Mouse (Mus musculus): ENCODE results near the gene Tpcn2. TPM values are rescaled to one million over a fixed set of nuclear protein-coding genes. Genes with fewer than 3 reads are reported as not detected.

The Tpcn2 gene
- polyA plus RNA-seq (2015; fragmentation: Nextera tagmentation; extraction: Ambion mirVana) = 2.3 and 2.4 TPM in 2 replicates

GRCm38 (mm10) chr7:145283487-145284187, at the start of gene Tpcn2:
Tpcn2 (minus strand) TSS chr7:145284011.
- H3K27ac ChIP-seq (ENCODE audit: low read length) = no peak within 1 kb of the TSS
- H3K4me1 ChIP-seq (ENCODE audit: control insufficient read depth, low read depth, low read length) = peaks cover 3% of the 10 kb centered on the region
- H3K9me3 ChIP-seq (replicated peaks; ENCODE audit: control insufficient read depth, low read length) = no peaks in the 10 kb centered on the region
- H3K9ac ChIP-seq (ENCODE audit: low read depth, low read length) = peak within 1 kb of the TSS; percentile 18
- 1% methylated on average over 18 of the region's 18 CpGs for WGBS (ENCODE audit: insufficient replicate concordance)
- peak within 1 kb of the TSS; percentile 60 for H3K4me3 ChIP-seq (ENCODE audit: low read depth, low read length)
- H3K4me2 ChIP-seq (ENCODE audit: low read depth, low read length) = peak within 1 kb of the TSS; percentile 62
- no peaks in the 10 kb centered on the region for H3K27me3 ChIP-seq (ENCODE audit: control insufficient read depth, insufficient read depth, low read depth, low read length)
- H3K36me3 ChIP-seq (ENCODE audit: control insufficient read depth, insufficient read depth) = no peaks in the 10 kb centered on the region
- peak; percentile 87 for ATAC-seq (ENCODE audit: low read depth)

DNA sequence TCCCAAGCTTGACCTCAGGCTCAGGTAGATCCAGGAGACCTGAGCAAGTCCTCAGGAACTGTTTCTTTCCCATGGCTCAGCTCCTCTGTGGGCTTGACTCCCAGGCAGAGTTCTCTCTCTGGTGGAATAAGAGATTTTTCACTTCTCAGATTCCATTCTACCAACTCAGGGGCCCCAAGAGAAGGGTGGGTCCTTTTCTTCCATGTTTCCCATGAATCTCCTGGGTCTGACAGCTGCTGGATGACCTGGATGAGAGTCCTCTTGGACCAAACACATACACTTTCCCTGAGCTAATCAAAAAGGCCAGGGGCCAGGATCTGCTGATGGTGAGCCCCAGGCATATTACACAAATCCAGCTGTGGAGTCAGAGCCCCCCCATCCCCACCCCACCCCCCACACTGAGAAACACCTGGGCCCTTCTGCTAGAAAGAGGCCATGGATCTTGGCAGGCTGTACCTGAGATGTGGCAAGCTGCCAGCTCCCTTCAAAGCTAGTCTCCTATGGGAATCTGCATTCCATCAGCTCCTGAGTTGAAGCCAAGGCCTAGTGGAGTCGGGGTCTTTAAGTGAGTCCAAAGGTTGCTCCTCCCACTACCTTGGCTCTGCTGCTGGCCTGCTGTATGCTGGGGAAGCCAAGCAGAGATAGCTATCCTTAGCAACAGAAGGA, 48.7 kb upstream of the Tpcn2 start:
- Histone ChIP-seq H3K9me3 (replicated peaks; ENCODE audit: control insufficient read depth, low read length) (no peaks in the 10 kb centered on the region), H3K4me3 (ENCODE audit: low read depth, low read length) (no peak overlapping the region), H3K36me3 (ENCODE audit: control insufficient read depth, insufficient read depth) (no peaks in the 10 kb centered on the region), H3K9ac (ENCODE audit: low read depth, low read length) (no peak overlapping the region), H3K27me3 (ENCODE audit: control insufficient read depth, insufficient read depth, low read depth, low read length) (no peaks in the 10 kb centered on the region), H3K27ac (ENCODE audit: low read length) (no peak overlapping the region), H3K4me1 (ENCODE audit: control insufficient read depth, low read depth, low read length) (no peaks in the 10 kb centered on the region), H3K4me2 (ENCODE audit: low read depth, low read length) (no peak overlapping the region)
- WGBS (ENCODE audit: insufficient replicate concordance) = 50% methylated on average over 1 of the region's 1 CpGs
- ATAC-seq (ENCODE audit: low read depth) = no peak

- no peak overlapping the region for H3K27ac ChIP-seq (ENCODE audit: low read length)
- H3K4me2 ChIP-seq (ENCODE audit: low read depth, low read length) = no peak overlapping the region
- no peaks in the 10 kb centered on the region for H3K36me3 ChIP-seq (ENCODE audit: control insufficient read depth, insufficient read depth)
- no peaks in the 10 kb centered on the region for H3K9me3 ChIP-seq (replicated peaks; ENCODE audit: control insufficient read depth, low read length)
- no peaks in the 10 kb centered on the region for H3K4me1 ChIP-seq (ENCODE audit: control insufficient read depth, low read depth, low read length)
- H3K4me3 ChIP-seq (ENCODE audit: low read depth, low read length) = no peak overlapping the region
- no peak for ATAC-seq (ENCODE audit: low read depth)
- no peak overlapping the region for H3K9ac ChIP-seq (ENCODE audit: low read depth, low read length)
- H3K27me3 ChIP-seq (ENCODE audit: control insufficient read depth, insufficient read depth, low read depth, low read length) = no peaks in the 10 kb centered on the region
- 70% methylated on average over 2 of the region's 2 CpGs for WGBS (ENCODE audit: insufficient replicate concordance)
Observed at GRCm38 (mm10) chr7:145330641-145331040, 46.8 kb upstream of the Tpcn2 start.

DNA sequence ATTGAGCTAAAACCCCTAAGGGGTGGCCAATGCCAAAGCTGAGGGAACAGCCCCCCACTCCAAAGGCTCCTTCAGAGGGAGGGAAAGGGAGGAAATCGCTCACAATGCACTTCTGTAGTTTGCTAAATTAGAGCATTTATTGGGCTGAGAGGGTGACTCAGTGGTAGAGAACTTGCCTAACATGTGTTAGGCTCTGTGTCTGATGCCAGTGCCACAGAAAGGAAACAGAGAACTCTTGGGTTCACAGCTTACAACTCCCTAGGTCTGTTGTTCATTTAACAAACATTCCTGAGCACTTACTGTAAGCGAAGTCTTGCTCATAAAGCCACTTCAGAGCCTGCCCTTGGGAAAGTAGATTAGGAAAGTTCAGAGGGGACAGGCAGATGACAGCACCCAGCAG, 46.2 kb upstream of the Tpcn2 start:
- Histone ChIP-seq H3K36me3 (ENCODE audit: control insufficient read depth, insufficient read depth) (no peaks in the 10 kb centered on the region), H3K27ac (ENCODE audit: low read length) (no peak overlapping the region), H3K4me2 (ENCODE audit: low read depth, low read length) (no peak overlapping the region), H3K4me3 (ENCODE audit: low read depth, low read length) (no peak overlapping the region), H3K4me1 (ENCODE audit: control insufficient read depth, low read depth, low read length) (no peaks in the 10 kb centered on the region), H3K9me3 (replicated peaks; ENCODE audit: control insufficient read depth, low read length) (no peaks in the 10 kb centered on the region), H3K27me3 (ENCODE audit: control insufficient read depth, insufficient read depth, low read depth, low read length) (no peaks in the 10 kb centered on the region), H3K9ac (ENCODE audit: low read depth, low read length) (no peak overlapping the region)
- ATAC-seq (ENCODE audit: low read depth) = no peak
- 45% methylated on average over 2 of the region's 2 CpGs for WGBS (ENCODE audit: insufficient replicate concordance)

- 17% methylated on average over 2 of the region's 2 CpGs for WGBS (ENCODE audit: insufficient replicate concordance)
- Histone ChIP-seq H3K4me2 (ENCODE audit: low read depth, low read length) (no peak overlapping the region), H3K9me3 (replicated peaks; ENCODE audit: control insufficient read depth, low read length) (no peaks in the 10 kb centered on the region), H3K27ac (ENCODE audit: low read length) (no peak overlapping the region), H3K4me3 (ENCODE audit: low read depth, low read length) (no peak overlapping the region), H3K36me3 (ENCODE audit: control insufficient read depth, insufficient read depth) (no peaks in the 10 kb centered on the region), H3K27me3 (ENCODE audit: control insufficient read depth, insufficient read depth, low read depth, low read length) (no peaks in the 10 kb centered on the region), H3K9ac (ENCODE audit: low read depth, low read length) (no peak overlapping the region), H3K4me1 (ENCODE audit: control insufficient read depth, low read depth, low read length) (no peaks in the 10 kb centered on the region)
- peak; percentile 45; the same call in 1 of the 2 replicates for ATAC-seq (ENCODE audit: low read depth)
Observed at GRCm38 (mm10) chr7:145325697-145326096, 41.9 kb upstream of the Tpcn2 start.

DNA sequence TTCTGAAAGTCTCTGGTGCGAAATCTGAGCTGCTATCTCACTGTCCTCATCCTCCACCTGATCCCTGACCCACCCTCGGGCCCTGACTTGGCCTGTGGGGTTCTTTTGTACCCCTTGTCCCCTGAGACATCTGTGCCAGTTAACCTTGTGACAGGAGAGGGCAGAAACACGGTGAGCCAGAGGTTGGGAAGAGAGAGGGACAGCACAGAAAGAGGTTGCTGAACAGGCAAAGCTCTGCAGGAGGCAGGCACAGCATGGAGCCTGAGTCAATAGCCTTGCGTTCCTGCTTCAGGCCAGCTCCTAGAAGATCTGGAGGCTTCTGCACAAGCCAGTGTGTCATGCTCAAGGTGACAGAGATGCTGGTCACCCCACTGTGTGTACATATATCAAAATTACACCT, 39.8 kb upstream of the Tpcn2 start:
- Histone ChIP-seq H3K4me3 (ENCODE audit: low read depth, low read length) (no peak overlapping the region), H3K9ac (ENCODE audit: low read depth, low read length) (no peak overlapping the region), H3K27me3 (ENCODE audit: control insufficient read depth, insufficient read depth, low read depth, low read length) (no peaks in the 10 kb centered on the region), H3K36me3 (ENCODE audit: control insufficient read depth, insufficient read depth) (no peaks in the 10 kb centered on the region), H3K4me1 (ENCODE audit: control insufficient read depth, low read depth, low read length) (no peaks in the 10 kb centered on the region), H3K4me2 (ENCODE audit: low read depth, low read length) (no peak overlapping the region), H3K9me3 (replicated peaks; ENCODE audit: control insufficient read depth, low read length) (no peaks in the 10 kb centered on the region), H3K27ac (ENCODE audit: low read length) (no peak overlapping the region)
- WGBS (ENCODE audit: insufficient replicate concordance) = 37% methylated on average over 4 of the region's 4 CpGs
- ATAC-seq (ENCODE audit: low read depth) = no peak

GRCm38 (mm10) chr7:145319481-145319880, 35.7 kb upstream of the Tpcn2 start:
- H3K9me3 ChIP-seq (replicated peaks; ENCODE audit: control insufficient read depth, low read length) = no peaks in the 10 kb centered on the region
- no peak overlapping the region for H3K4me3 ChIP-seq (ENCODE audit: low read depth, low read length)
- H3K27ac ChIP-seq (ENCODE audit: low read length) = no peak overlapping the region
- no peak overlapping the region for H3K4me2 ChIP-seq (ENCODE audit: low read depth, low read length)
- ATAC-seq (ENCODE audit: low read depth) = no peak
- no peaks in the 10 kb centered on the region for H3K27me3 ChIP-seq (ENCODE audit: control insufficient read depth, insufficient read depth, low read depth, low read length)
- no peaks in the 10 kb centered on the region for H3K4me1 ChIP-seq (ENCODE audit: control insufficient read depth, low read depth, low read length)
- 30% methylated on average over 3 of the region's 3 CpGs for WGBS (ENCODE audit: insufficient replicate concordance)
- no peaks in the 10 kb centered on the region for H3K36me3 ChIP-seq (ENCODE audit: control insufficient read depth, insufficient read depth)
- no peak overlapping the region for H3K9ac ChIP-seq (ENCODE audit: low read depth, low read length)

- Histone ChIP-seq H3K9ac (ENCODE audit: low read depth, low read length) (no peak overlapping the region), H3K4me2 (ENCODE audit: low read depth, low read length) (no peak overlapping the region)
- 59% methylated on average over 4 of the region's 4 CpGs for WGBS (ENCODE audit: insufficient replicate concordance)
Observed at GRCm38 (mm10) chr7:145317522-145317921, 33.7 kb upstream of the Tpcn2 start.

DNA sequence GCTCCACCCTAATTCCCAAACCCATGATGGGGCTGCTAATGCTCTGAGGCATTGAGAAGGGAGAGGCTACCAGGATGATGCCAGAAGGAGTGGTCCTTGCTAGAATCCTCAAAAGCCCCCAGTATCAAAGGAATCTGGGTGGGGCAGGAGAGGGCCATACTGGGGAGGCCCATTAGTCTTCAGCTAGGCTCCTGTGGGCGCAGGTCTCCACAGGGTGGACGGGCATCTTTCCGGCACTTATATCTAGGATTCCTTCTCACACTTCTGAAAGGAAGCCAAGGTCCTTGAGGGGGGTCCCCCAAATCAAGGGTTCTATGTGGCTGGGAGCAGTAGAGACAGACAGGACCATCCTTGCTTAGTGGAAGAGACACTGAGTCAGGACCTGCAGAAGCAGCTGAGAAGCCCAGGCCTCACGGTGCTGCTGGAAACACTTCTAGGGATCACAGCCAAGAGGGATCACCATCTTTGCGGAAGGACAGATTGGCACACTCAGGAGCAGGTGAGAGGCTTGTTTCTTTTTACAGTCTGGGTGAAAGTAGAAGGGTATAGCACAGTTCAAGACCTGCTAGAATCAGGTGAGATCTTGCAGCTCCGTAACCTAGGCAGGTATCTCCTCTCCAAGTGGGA, 31.1 kb upstream of the Tpcn2 start, which contains the start of gene Mrgprd:
Mrgprd (plus strand) TSS at position 51 of the 627 bp plus-strand sequence.
- 73% methylated on average over 6 of the region's 6 CpGs for WGBS (ENCODE audit: insufficient replicate concordance)
- ATAC-seq (ENCODE audit: low read depth) = no peak

More at GRCm38 (mm10) chr7:145317522-145317921, 33.7 kb upstream of the Tpcn2 start:
- no peak overlapping the region for H3K27ac ChIP-seq (ENCODE audit: low read length)
- H3K4me1 ChIP-seq (ENCODE audit: control insufficient read depth, low read depth, low read length) = no peaks in the 10 kb centered on the region
- ATAC-seq (ENCODE audit: low read depth) = no peak
- H3K36me3 ChIP-seq (ENCODE audit: control insufficient read depth, insufficient read depth) = no peaks in the 10 kb centered on the region
- no peak overlapping the region for H3K4me3 ChIP-seq (ENCODE audit: low read depth, low read length)
- H3K9me3 ChIP-seq (replicated peaks; ENCODE audit: control insufficient read depth, low read length) = no peaks in the 10 kb centered on the region
- H3K27me3 ChIP-seq (ENCODE audit: control insufficient read depth, insufficient read depth, low read depth, low read length) = no peaks in the 10 kb centered on the region

More for the DNA sequence above, 31.1 kb upstream of the Tpcn2 start, which contains the start of gene Mrgprd:
- Histone ChIP-seq H3K4me2 (ENCODE audit: low read depth, low read length) (no peak within 1 kb of the TSS), H3K27me3 (ENCODE audit: control insufficient read depth, insufficient read depth, low read depth, low read length) (no peaks in the 10 kb centered on the region), H3K9me3 (replicated peaks; ENCODE audit: control insufficient read depth, low read length) (no peaks in the 10 kb centered on the region), H3K4me1 (ENCODE audit: control insufficient read depth, low read depth, low read length) (no peaks in the 10 kb centered on the region), H3K27ac (ENCODE audit: low read length) (no peak within 1 kb of the TSS), H3K4me3 (ENCODE audit: low read depth, low read length) (no peak within 1 kb of the TSS), H3K9ac (ENCODE audit: low read depth, low read length) (no peak within 1 kb of the TSS), H3K36me3 (ENCODE audit: control insufficient read depth, insufficient read depth) (no peaks in the 10 kb centered on the region)
